Mouse (Mus musculus) MEL (cell line): ENCODE measurements at regions not wholly inside any gene's neighbourhood (a gene's known extent, or its start where the extent isn't known, plus 50 kb on each side); places are given as distances from the start of the nearest gene placed in this dataset.

ENCODE experiments used
- DNase-seq: peaks from one replicate; pipeline ENCODE4 v3.0.0; 2011; ENCODE audit warnings: low read depth, low spot score
- H3K27ac ChIP-seq: 2 replicates; pipeline ENCODE4 v1.5.1; 2012; ENCODE audit warnings: low read depth, mild to moderate bottlenecking, control low read depth, low read length, moderate library complexity; ENCODE audit not compliant: control insufficient read depth
- H3K27me3 ChIP-seq, 2 experiments: fragments of 150-350 bp in 1 of 2; sonication (generic) in 1 of 2; 2 replicates each; pipeline ENCODE4 v1.6.1; 2012; ENCODE audit warnings: low read length in 2 of 2, mild to moderate bottlenecking in 2 of 2, improper control_type of control experiment in 1 of 2, moderate library complexity in 1 of 2; ENCODE audit not compliant: insufficient read depth in 2 of 2, control insufficient read depth in 1 of 2
- H3K36me3 ChIP-seq, 2 experiments: 2 replicates each; pipeline ENCODE4 v1.6.1; 2012 to 2014; ENCODE audit warnings: low read length in 2 of 2, improper control_type of control experiment in 1 of 2, inconsistent platforms in 1 of 2, mild to moderate bottlenecking in 1 of 2; ENCODE audit not compliant: insufficient read depth in 2 of 2, control insufficient read depth in 1 of 2
- H3K4me1 ChIP-seq, 2 experiments: fragments of 150-350 bp in 1 of 2; sonication (generic) in 1 of 2; 2 replicates each; pipeline ENCODE4 v1.6.1; 2012; ENCODE audit warnings: low read length in 2 of 2, improper control_type of control experiment in 1 of 2, mild to moderate bottlenecking in 1 of 2; ENCODE audit not compliant: insufficient read depth in 2 of 2, control insufficient read depth in 1 of 2
- H3K4me3 ChIP-seq, 2 experiments: fragments of 150-350 bp in 1 of 2; sonication (generic) in 1 of 2; 2 replicates each; pipeline ENCODE4 v1.5.1; 2012; ENCODE audit warnings: low read depth in 2 of 2, low read length in 2 of 2, mild to moderate bottlenecking in 2 of 2, moderate library complexity in 2 of 2, control low read depth in 1 of 2, improper control_type of control experiment in 1 of 2; ENCODE audit not compliant: control insufficient read depth in 1 of 2, insufficient read depth in 1 of 2
- H3K79me2 ChIP-seq: 2 replicates; pipeline ENCODE4 v1.6.1; 2012; ENCODE audit warnings: mild to moderate bottlenecking, low read length, moderate library complexity; ENCODE audit not compliant: control insufficient read depth, poor library complexity, insufficient read depth
- H3K9ac ChIP-seq: 2 replicates; pipeline ENCODE4 v1.6.1; 2012; ENCODE audit warnings: low read depth, mild to moderate bottlenecking, control low read depth, low read length, moderate library complexity; ENCODE audit not compliant: control insufficient read depth, poor library complexity, severe bottlenecking
- H3K9me3 ChIP-seq: fragments of 150-350 bp; sonication (generic); replicated peaks from 2 replicates; pipeline ENCODE4 v1.6.1; 2012; ENCODE audit warnings: mild to moderate bottlenecking, low read length, improper control_type of control experiment, moderate library complexity; ENCODE audit not compliant: insufficient read depth
- BHLHE40 ChIP-seq: IDR thresholded peaks from 2 replicates; pipeline ENCODE4 v1.6.1; 2012; ENCODE audit warnings: low read depth, mild to moderate bottlenecking, inconsistent platforms, low read length, improper control_type of control experiment, borderline replicate concordance
- E2F4 ChIP-seq: IDR thresholded peaks from 2 replicates; pipeline ENCODE4 v1.6.1; 2011; ENCODE audit warnings: low read depth, low read length, improper control_type of control experiment, borderline replicate concordance
- EP300 ChIP-seq, 2 experiments: IDR thresholded peaks; 2 replicates each; pipeline ENCODE4 v1.6.1; 2011; ENCODE audit warnings: improper control_type of control experiment in 2 of 2, low read length in 2 of 2, low read depth in 1 of 2, mild to moderate bottlenecking in 1 of 2
- ETS1 ChIP-seq: IDR thresholded peaks from 2 replicates; pipeline ENCODE4 v1.6.1; 2012; ENCODE audit warnings: low read depth, mild to moderate bottlenecking, inconsistent platforms, low read length, improper control_type of control experiment, moderate library complexity
- GABPA ChIP-seq: IDR thresholded peaks from 2 replicates; pipeline ENCODE4 v1.6.1; 2012; ENCODE audit warnings: low read depth, mild to moderate bottlenecking, inconsistent platforms, low read length, improper control_type of control experiment, moderate library complexity
- GATA1 ChIP-seq: IDR thresholded peaks from 2 replicates; pipeline ENCODE4 v1.6.1; 2011; ENCODE audit warnings: low read depth, low read length, improper control_type of control experiment
- HCFC1 ChIP-seq: IDR thresholded peaks from 2 replicates; pipeline ENCODE4 v1.6.1; 2012; ENCODE audit warnings: low read depth, mild to moderate bottlenecking, inconsistent platforms, low read length, improper control_type of control experiment, moderate library complexity
- JUND ChIP-seq: IDR thresholded peaks from 2 replicates; pipeline ENCODE4 v1.6.1; 2011; ENCODE audit warnings: low read depth, mild to moderate bottlenecking, improper control_type of control experiment, low read length
- KAT2A ChIP-seq: conservative IDR thresholded peaks from 2 replicates; pipeline ENCODE4 v1.6.1; 2012; ENCODE audit warnings: low read depth, low read length, improper control_type of control experiment, inconsistent platforms
- MAFK ChIP-seq: IDR thresholded peaks from 2 replicates; pipeline ENCODE4 v1.6.1; 2011; ENCODE audit warnings: low read depth, mild to moderate bottlenecking, low read length, improper control_type of control experiment, borderline replicate concordance
- MAZ ChIP-seq: IDR thresholded peaks from 2 replicates; pipeline ENCODE4 v1.6.1; 2012; ENCODE audit warnings: low read depth, mild to moderate bottlenecking, inconsistent platforms, low read length, improper control_type of control experiment
- MEF2A ChIP-seq: IDR thresholded peaks from 2 replicates; pipeline ENCODE4 v1.6.1; 2014; ENCODE audit warnings: low read depth, mild to moderate bottlenecking, inconsistent platforms, low read length, improper control_type of control experiment; ENCODE audit not compliant: poor library complexity, insufficient replicate concordance, severe bottlenecking; ENCODE audit errors: extremely low read depth
- MYB ChIP-seq: IDR thresholded peaks from 2 replicates; pipeline ENCODE4 v1.6.1; 2011; ENCODE audit warnings: mild to moderate bottlenecking, low read depth, low read length, improper control_type of control experiment
- NELFE ChIP-seq: IDR thresholded peaks from 2 replicates; pipeline ENCODE4 v1.6.1; 2011; ENCODE audit warnings: low read depth, low read length, improper control_type of control experiment
- NRF1 ChIP-seq: IDR thresholded peaks from 2 replicates; pipeline ENCODE4 v1.6.1; 2014; ENCODE audit warnings: low read depth, mild to moderate bottlenecking, inconsistent platforms, low read length, improper control_type of control experiment, moderate library complexity; ENCODE audit not compliant: poor library complexity, insufficient read depth, severe bottlenecking
- POLR2A ChIP-seq, 2 experiments: IDR thresholded peaks; 2 replicates each; pipeline ENCODE4 v1.6.1; 2011 to 2012; ENCODE audit warnings: low read length in 2 of 2, mild to moderate bottlenecking in 2 of 2, control low read depth in 1 of 2, improper control_type of control experiment in 1 of 2, low read depth in 1 of 2, moderate library complexity in 1 of 2; ENCODE audit not compliant: control insufficient read depth in 1 of 2, insufficient read depth in 1 of 2, poor library complexity in 1 of 2
- POLR2AphosphoS5 ChIP-seq: IDR thresholded peaks from 2 replicates; pipeline ENCODE4 v1.6.1; 2012; ENCODE audit warnings: low read depth, borderline replicate concordance, mild to moderate bottlenecking, inconsistent platforms, low read length, moderate library complexity, mixed read lengths
- RAD21 ChIP-seq: IDR thresholded peaks from 2 replicates; pipeline ENCODE4 v1.6.1; 2011; ENCODE audit warnings: mild to moderate bottlenecking, low read depth, low read length, improper control_type of control experiment
- SIN3A ChIP-seq: IDR thresholded peaks from 2 replicates; pipeline ENCODE4 v1.6.1; 2012; ENCODE audit warnings: low read length, improper control_type of control experiment, inconsistent platforms
- SMC3 ChIP-seq: IDR thresholded peaks from 2 replicates; pipeline ENCODE4 v1.6.1; 2011; ENCODE audit warnings: low read depth, low read length, improper control_type of control experiment
- TAL1 ChIP-seq: IDR thresholded peaks from 2 replicates; pipeline ENCODE4 v1.6.1; 2012; ENCODE audit warnings: mild to moderate bottlenecking, inconsistent platforms, low read length, moderate library complexity, mixed read lengths
- UBTF ChIP-seq: IDR thresholded peaks from 2 replicates; pipeline ENCODE4 v1.6.1; 2012; ENCODE audit warnings: low read depth, mild to moderate bottlenecking, inconsistent platforms, low read length, improper control_type of control experiment, moderate library complexity, borderline replicate concordance; ENCODE audit not compliant: insufficient read depth
- ZC3H11A ChIP-seq: IDR thresholded peaks from 2 replicates; pipeline ENCODE4 v1.6.1; 2012; ENCODE audit warnings: low read depth, mild to moderate bottlenecking, inconsistent platforms, low read length, improper control_type of control experiment
- ZKSCAN1 ChIP-seq: IDR thresholded peaks from 2 replicates; pipeline ENCODE4 v1.6.1; 2012; ENCODE audit warnings: low read depth, mild to moderate bottlenecking, inconsistent platforms, low read length, improper control_type of control experiment, moderate library complexity
- ZMIZ1 ChIP-seq: IDR thresholded peaks from 2 replicates; pipeline ENCODE4 v1.6.1; 2012; ENCODE audit warnings: low read depth, mild to moderate bottlenecking, inconsistent platforms, low read length, improper control_type of control experiment, moderate library complexity

DNA sequence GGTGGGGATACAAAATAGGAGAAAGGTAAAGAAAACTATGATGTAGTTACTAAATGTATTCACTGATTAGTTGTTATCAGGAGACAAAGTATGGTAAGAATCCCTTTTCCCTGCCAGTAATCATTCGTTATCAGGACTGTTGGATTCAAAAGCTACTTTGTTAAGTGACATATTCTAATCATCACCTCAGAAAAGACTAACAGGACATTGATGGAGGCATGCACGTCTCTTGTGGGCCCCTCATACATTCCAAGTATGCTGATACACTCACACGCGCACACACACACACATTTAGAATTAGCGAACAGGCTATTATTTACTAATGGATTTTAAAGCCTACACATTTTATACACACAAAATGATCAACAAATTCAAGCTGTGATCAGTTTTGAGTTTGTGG, 708.8 kb downstream of the Efna5 start:
- no peaks in the 10 kb centered on the region for H3K27me3 ChIP-seq
- DNase-seq: no peak
- no peaks in the 10 kb centered on the region for H3K79me2 ChIP-seq
- H3K9me3 ChIP-seq: no peaks in the 10 kb centered on the region
- no peaks in the 10 kb centered on the region; a peak in 2 of 4 replicates for H3K36me3 ChIP-seq
- H3K9ac ChIP-seq: no peak overlapping the region
- H3K4me1 ChIP-seq: no peaks in the 10 kb centered on the region
- H3K27ac ChIP-seq: no peak overlapping the region
- H3K4me3 ChIP-seq: no peak overlapping the region
- TF ChIP-seq NRF1 (no peak), SMC3 (no peak), JUND (no peak)

DNA sequence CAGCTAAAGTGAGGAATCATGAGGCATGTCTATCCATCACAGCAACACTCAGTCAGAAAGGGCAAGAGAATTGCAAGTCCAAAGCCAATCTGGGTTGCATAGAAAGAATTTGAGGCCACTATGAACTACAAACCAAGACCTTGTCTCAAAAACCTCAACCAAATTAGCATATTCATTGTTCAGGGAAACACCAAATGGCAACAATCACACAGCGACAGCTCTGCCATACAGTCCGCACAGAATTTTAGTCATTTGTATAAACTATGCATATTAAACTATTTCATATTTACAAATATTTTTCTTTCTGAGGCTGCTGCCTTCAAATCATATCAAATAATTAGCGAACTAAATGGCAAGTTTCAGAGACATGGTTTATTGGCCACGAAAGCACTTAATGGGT, 709.6 kb downstream of the Efna5 start:
- H3K9me3 ChIP-seq: no peaks in the 10 kb centered on the region
- H3K79me2 ChIP-seq: no peaks in the 10 kb centered on the region
- TF ChIP-seq MEF2A: no peak
- TF ChIP-seq, all 39 proteins: peak for 0
- Histone ChIP-seq H3K27me3 (no peaks in the 10 kb centered on the region), H3K4me1 (no peaks in the 10 kb centered on the region), H3K36me3 (no peaks in the 10 kb centered on the region; a peak in 2 of 4 replicates), H3K4me3 (no peak overlapping the region), H3K27ac (no peak overlapping the region), H3K9ac (no peak overlapping the region)
- no peak for DNase-seq

GRCm38 (mm10) chr17:62161457-62161856, 719.7 kb downstream of the Efna5 start:
- H3K79me2 ChIP-seq: no peaks in the 10 kb centered on the region
- DNase-seq: peak; percentile 84
- H3K27ac ChIP-seq: no peak overlapping the region
- H3K36me3 ChIP-seq: peaks cover 0 to 30% of the 10 kb centered on the region in 2 experiments; a peak in 2 of 4 replicates
- H3K4me1 ChIP-seq: peaks cover 6 to 7% of the 10 kb centered on the region in 2 experiments
- H3K27me3 ChIP-seq: no peaks in the 10 kb centered on the region
- H3K4me3 ChIP-seq: no peak overlapping the region
- H3K9ac ChIP-seq: no peak overlapping the region
- H3K9me3 ChIP-seq: no peaks in the 10 kb centered on the region
- TF ChIP-seq POLR2A (IDR thresholded peaks at IDR 0.05; ENCODE audit: control insufficient read depth in 1 of 2, insufficient read depth in 1 of 2, low read depth in 1 of 2, low read length in 2 of 2, poor library complexity in 1 of 2): no peak
- TF ChIP-seq ZC3H11A: no peak
- peak; percentile 81 for TF ChIP-seq MYB
- TF ChIP-seq POLR2AphosphoS5: no peak
- TF ChIP-seq NELFE: no peak
- peak; percentile 38; the same call in 1 of the 2 replicates for TF ChIP-seq SIN3A
- no peak; the same call in 1 of the 2 replicates for TF ChIP-seq RAD21
- TF ChIP-seq BHLHE40: peak; percentile 52; the same call in 1 of the 2 replicates
- peak; percentile 98 for TF ChIP-seq GATA1
- no peak for TF ChIP-seq GABPA
- TF ChIP-seq MAFK: no peak; the same call in 1 of the 2 replicates
- TF ChIP-seq KAT2A: no peak
- TF ChIP-seq TAL1: peak; percentile 53
- TF ChIP-seq EP300 (IDR thresholded peaks at IDR 0.05; ENCODE audit: low read depth in 1 of 2, low read length in 2 of 2): peak; percentile 97 to 98
- TF ChIP-seq MAZ: no peak
- peak; percentile 79; the same call in 1 of the 2 replicates for TF ChIP-seq ETS1
- TF ChIP-seq ZKSCAN1: no peak
- TF ChIP-seq E2F4: no peak
- no peak for TF ChIP-seq ZMIZ1
- TF ChIP-seq UBTF: no peak
- no peak for TF ChIP-seq HCFC1
- TF ChIP-seq JUND: peak; percentile 94
- TF ChIP-seq MEF2A: no peak
